Mouse (Mus musculus) erythroblast, adult 5-6 weeks (primary cell): ENCODE measurements around the gene G6pc3. TPM values are rescaled to one million over a fixed set of nuclear protein-coding genes. Genes with fewer than 3 reads are reported as not detected.
A peak's percentile ranks its signal among the peaks of the same experiment; 100 is the strongest.

Experiments used
- ATAC-seq: replicated peaks from 2 replicates; pipeline ENCODE4 v1.8.0; 2016; ENCODE audit warnings: moderate number of reproducible peaks, mild to moderate bottlenecking, moderate TSS enrichment, inconsistent platforms; ENCODE audit not compliant: poor library complexity, low FRiP score, severe bottlenecking
- total RNA-seq, 2 experiments: library from RNA; stranded (forward) in 1 of 2; stranded (reverse) in 1 of 2; fragments of 150-400 nt in 1 of 2; fragments of 200-764, 138-1000 nt in 1 of 2; gene quantifications; 2 replicates each; pipeline versions ENCODE4 v1.2.3 to v1.2.4; 2015 to 2017; ENCODE audit warnings: low replicate concordance in 2 of 2

G6pc3 gene
- total RNA-seq, 2 experiments from 2014 or later = 9.8 to 16.3 TPM

GRCm38 (mm10) chr11:102184646-102185495 is 4.5 kb upstream of the G6pc3 start, which contains the start of gene Lsm12:
TSS of gene Lsm12 (minus strand) at chr11:102185296.
- ATAC-seq = peak; percentile 91

- no peak for ATAC-seq
These were observed 3.7 kb upstream of the G6pc3 start for GRCm38 (mm10) chr11:102185677-102186076.

- ATAC-seq = no peak
These were observed 3.2 kb upstream of the G6pc3 start for GRCm38 (mm10) chr11:102186235-102186634.

GRCm38 (mm10) chr11:102188980-102189379 is 440 bp upstream of the G6pc3 start:
- ATAC-seq = no peak

GRCm38 (mm10) chr11:102190848-102191247 is 1.4 kb downstream of the G6pc3 start:
- no peak for ATAC-seq

GRCm38 (mm10) chr11:102193657-102194440 is 4.4 kb downstream of the G6pc3 start:
- no peak for ATAC-seq

- no peak for ATAC-seq
These were observed 6.8 kb downstream of the G6pc3 start for GRCm38 (mm10) chr11:102196018-102196797.

- ATAC-seq = no peak
These were observed 8.8 kb downstream of the G6pc3 start for GRCm38 (mm10) chr11:102198245-102198644.

GRCm38 (mm10) chr11:102199856-102200255 is 10.4 kb downstream of the G6pc3 start:
- ATAC-seq = no peak

- ATAC-seq = no peak
These were observed 12.0 kb downstream of the G6pc3 start for GRCm38 (mm10) chr11:102201408-102201821.

- no peak for ATAC-seq
These were observed 17.1 kb downstream of the G6pc3 start for GRCm38 (mm10) chr11:102206481-102206880.

GRCm38 (mm10) chr11:102207825-102208777 is 18.7 kb downstream of the G6pc3 start:
- no peak for ATAC-seq

GRCm38 (mm10) chr11:102208846-102209245 is 19.4 kb downstream of the G6pc3 start:
- ATAC-seq = no peak

GRCm38 (mm10) chr11:102209742-102210141 is 20.3 kb downstream of the G6pc3 start:
- peak; percentile 32; the same call in 1 of the 2 replicates for ATAC-seq

- no peak for ATAC-seq
These were observed 20.8 kb downstream of the G6pc3 start for GRCm38 (mm10) chr11:102210185-102210584.

GRCm38 (mm10) chr11:102211011-102211410 is 21.6 kb downstream of the G6pc3 start:
- no peak for ATAC-seq

GRCm38 (mm10) chr11:102211936-102212341 is 22.5 kb downstream of the G6pc3 start:
- ATAC-seq = no peak

GRCm38 (mm10) chr11:102214430-102215156 is 25.2 kb downstream of the G6pc3 start:
- no peak for ATAC-seq
